Mouse (Mus musculus): ENCODE data around the gene Adamts9.

DNA sequence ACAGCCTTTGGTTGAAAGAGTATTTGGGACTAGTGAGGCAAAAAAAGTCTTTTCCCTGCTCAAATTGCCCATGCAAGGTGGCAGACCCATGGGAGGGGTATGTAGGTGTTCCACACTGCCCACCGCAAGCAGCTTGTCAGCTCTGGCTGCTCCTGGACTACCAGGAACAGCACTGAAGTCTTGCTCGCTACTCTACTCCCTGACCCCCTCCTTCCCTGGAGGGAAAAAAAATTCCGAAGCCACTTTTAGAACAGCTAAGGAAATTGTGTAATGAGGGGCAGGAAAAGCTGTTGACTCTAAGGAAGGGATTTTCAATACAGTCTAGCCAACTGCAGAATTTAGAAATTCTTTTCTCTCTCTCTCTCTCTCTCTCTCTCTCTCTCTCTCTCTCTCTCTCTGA, 24.9 kb upstream of the Adamts9 start:
- TF ChIP-seq CTCF (conservative IDR thresholded peaks at IDR 0.05 in 1 of 2, IDR thresholded peaks at IDR 0.05 in 1 of 2; ENCODE audit: low read depth in 2 of 2, low read length in 2 of 2) (no peak), USF1 (IDR thresholded peaks at IDR 0.05; ENCODE audit: low read depth, low read length) (no peak), MXI1 (IDR thresholded peaks at IDR 0.05; ENCODE audit: low read depth, low read length) (no peak), MAX (IDR thresholded peaks at IDR 0.05; ENCODE audit: low read length) (no peak), HCFC1 (IDR thresholded peaks at IDR 0.05; ENCODE audit: low read depth, low read length) (no peak), POLR2A (IDR thresholded peaks at IDR 0.05; ENCODE audit: low read depth, low read length) (no peak), USF2 (conservative IDR thresholded peaks at IDR 0.05; ENCODE audit: low read depth, low read length) (no peak), GABPA (IDR thresholded peaks at IDR 0.05; ENCODE audit: insufficient replicate concordance, low read depth, low read length) (no peak), TBP (conservative IDR thresholded peaks at IDR 0.05; ENCODE audit: low read depth, low read length) (no peak), MAFK (IDR thresholded peaks at IDR 0.05; ENCODE audit: insufficient replicate concordance, low read length) (no peak), EP300 (IDR thresholded peaks at IDR 0.05; ENCODE audit: low read length) (no peak), NRF1 (IDR thresholded peaks at IDR 0.05; ENCODE audit: low read depth, low read length) (no peak), MEF2A (IDR thresholded peaks at IDR 0.05; ENCODE audit: borderline replicate concordance, low read depth, low read length) (no peak), KAT2A (IDR thresholded peaks at IDR 0.05; ENCODE audit: insufficient replicate concordance, low read length) (no peak)
